Mouse (Mus musculus) MEL-GATA-1-ER (cell line): ENCODE measurements around the gene Gm16506.
"Not testable (repeated sequence)": the region's sequence is repeated elsewhere in the genome, so short reads cannot be mapped to it uniquely, and the experiment has no call there.

Source experiments
- DNase-seq: peaks from one replicate; pipeline ENCODE4 v3.0.0-alpha.2; 2012; ENCODE audit warnings: low read depth; ENCODE audit errors: extremely low read depth

Gm16506 gene

DNA sequence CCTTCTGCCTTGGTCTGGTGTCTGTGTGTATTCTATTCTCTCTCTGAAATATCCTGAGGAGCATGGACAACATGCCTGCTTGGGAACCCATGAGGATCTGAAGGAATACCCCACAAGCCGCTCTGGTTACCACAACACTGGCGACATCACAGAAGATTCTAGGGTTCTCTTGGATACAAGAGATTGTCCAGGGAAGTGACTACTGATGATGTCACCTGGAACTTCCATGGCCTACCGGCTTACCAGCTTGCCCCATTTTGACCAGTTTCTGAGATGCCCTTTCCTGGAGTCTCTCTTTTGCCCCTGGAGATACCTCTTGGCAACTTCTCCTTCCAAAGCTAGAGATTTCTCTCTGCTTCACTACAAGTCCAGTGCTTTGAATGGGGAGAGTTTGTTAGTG is at the start of gene Gm16506:
TSS of gene Gm16506 (minus strand) at position 101 of the 400 bp plus-strand sequence.
- DNase-seq = not testable (repeated sequence)

DNA sequence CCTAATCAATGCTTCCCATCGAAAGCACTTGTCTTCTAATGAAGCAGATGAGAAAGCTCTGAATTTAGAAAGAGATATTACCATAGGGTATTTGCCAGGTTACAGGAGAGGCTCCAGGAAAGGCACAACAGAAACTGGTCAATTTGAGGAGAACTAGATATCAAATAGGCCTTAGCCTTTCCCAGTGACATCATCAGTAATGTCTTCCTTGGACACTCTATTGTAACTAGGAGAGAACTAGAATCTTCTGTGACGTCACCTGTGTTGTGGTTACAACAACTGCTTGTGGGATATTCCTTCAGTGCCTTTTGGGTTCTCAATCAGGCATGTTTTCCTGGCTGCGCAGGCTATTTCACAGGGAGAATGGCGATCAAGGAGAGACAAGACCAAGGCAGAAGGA is 20.3 kb upstream of the Gm16506 start, which contains the start of gene Gm6526:
TSS of gene Gm6526 (plus strand) at position 301 of the 400 bp plus-strand sequence.
- DNase-seq = not testable (repeated sequence)

DNA sequence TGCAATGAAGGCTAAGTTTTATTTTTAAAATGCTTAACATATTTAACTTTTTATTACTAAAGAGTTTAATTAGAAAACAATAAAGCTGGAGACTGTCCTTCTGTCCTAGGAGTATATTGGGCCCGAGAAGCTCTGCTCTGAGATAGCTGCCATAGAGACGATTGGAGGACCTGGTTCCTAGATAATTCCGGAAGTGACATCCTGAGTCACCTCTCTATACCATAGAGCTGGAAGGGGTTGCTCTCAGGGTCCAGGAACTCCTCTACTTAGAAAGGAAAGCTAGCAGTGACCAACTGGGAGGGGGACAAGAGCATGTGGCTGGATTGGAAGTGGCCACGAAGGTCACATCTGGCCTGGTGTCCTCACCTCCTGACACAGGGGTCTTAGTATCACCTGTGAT is 29.7 kb downstream of the Gm16506 start, which contains the start of gene Gm7324:
TSS of gene Gm7324 (plus strand) at position 208 of the 400 bp plus-strand sequence.
- not testable (repeated sequence) for DNase-seq

DNA sequence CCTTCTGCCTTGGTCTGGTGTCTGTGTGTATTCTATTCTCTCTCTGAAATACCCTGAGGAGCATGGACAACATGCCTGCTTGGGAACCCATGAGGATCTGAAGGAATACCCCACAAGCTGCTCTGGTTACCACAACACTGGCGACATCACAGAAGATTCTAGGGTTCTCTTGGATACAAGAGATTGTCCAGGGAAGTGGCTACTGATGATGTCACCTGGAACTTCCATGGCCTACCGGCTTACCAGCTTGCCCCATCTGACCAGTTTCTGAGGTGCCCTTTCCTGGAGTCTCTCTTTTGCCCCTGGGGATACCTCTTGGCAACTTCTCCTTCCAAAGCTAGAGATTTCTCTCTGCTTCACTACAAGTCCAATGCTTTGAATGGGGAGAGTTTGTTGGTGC is 50.2 kb downstream of the Gm16506 start, which contains the start of gene Gm8165:
TSS of gene Gm8165 (minus strand) at position 101 of the 400 bp plus-strand sequence.
- DNase-seq = not testable (repeated sequence)
